Mouse (Mus musculus) bone marrow, adult 2 months (tissue): ENCODE data around the gene Grm7. TPM values are rescaled to one million over a fixed set of nuclear protein-coding genes. Genes with fewer than 3 reads are reported as not detected.

Source experiments
- H3K27ac ChIP-seq: fragments of 200-500 bp; 2 replicates; pipeline ENCODE4 v1.5.1; 2012; ENCODE audit warnings: low read depth, mild to moderate bottlenecking, control low read depth, inconsistent platforms, low read length; ENCODE audit not compliant: control insufficient read depth, poor library complexity, insufficient read depth
- H3K4me1 ChIP-seq: fragments of 200-500 bp; 2 replicates; pipeline ENCODE4 v1.6.1; 2011; ENCODE audit warnings: low read length; ENCODE audit not compliant: control insufficient read depth, insufficient read depth
- H3K4me3 ChIP-seq: fragments of 200-500 bp; replicated peaks from 2 replicates; pipeline ENCODE3; 2011; ENCODE audit warnings: mild to moderate bottlenecking, low read depth, low read length, control low read depth; ENCODE audit not compliant: control insufficient read depth
- CTCF ChIP-seq: fragments of 200-500 bp; IDR thresholded peaks from 2 replicates; pipeline ENCODE4 v1.5.1; 2011; ENCODE audit warnings: low read length, control low read depth; ENCODE audit not compliant: control insufficient read depth, insufficient read depth
- POLR2A ChIP-seq: fragments of 200-500 bp; IDR thresholded peaks from 2 replicates; pipeline ENCODE4 v1.6.1; 2011; ENCODE audit warnings: low read depth, mild to moderate bottlenecking, control low read depth, low read length, borderline replicate concordance; ENCODE audit not compliant: control insufficient read depth
- WGBS: fragments of 180-500 bp; shearing (Covaris S2); methylation state at CpG from one replicate; pipeline ENCODE4 v1.1.7; 2018; 5-methylcytosine and 5-hydroxymethylcytosine counted together
- polyA plus RNA-seq: library from polyadenylated mRNA; stranded (reverse); fragments of >200 nt; gene quantifications from 2 replicates; pipeline ENCODE4 v1.2.4, GENCODE M21; 2011; ENCODE audit warnings: low replicate concordance; ENCODE audit not compliant: missing spikeins, insufficient read depth, insufficient read length

Gene Grm7
- polyA plus RNA-seq, 1 experiment, result not detected

DNA sequence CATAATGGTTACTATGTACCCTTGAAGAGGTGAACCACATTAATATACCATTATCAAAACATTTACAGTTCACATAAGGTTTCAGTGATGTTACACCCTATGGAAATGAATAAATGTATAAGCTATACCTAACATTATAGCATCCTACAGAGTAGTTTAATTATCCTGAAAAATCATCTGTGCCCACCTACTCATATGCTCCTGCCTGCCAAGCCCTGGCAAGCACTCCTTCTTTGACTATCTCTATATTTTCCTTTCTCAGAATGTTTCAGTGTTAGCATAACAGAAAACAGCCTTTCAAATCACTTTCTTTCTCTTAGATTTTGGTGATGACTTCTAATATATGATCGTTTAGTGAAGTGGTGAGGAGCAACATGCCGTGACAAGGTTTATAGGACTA lies 147.3 kb downstream of the Grm7 start:
- 84% methylated on average over 2 of the region's 2 CpGs for WGBS
- Histone ChIP-seq H3K4me1 (no peaks in the 10 kb centered on the region), H3K27ac (no peak overlapping the region), H3K4me3 (no peak overlapping the region)
- TF ChIP-seq CTCF (no peak), POLR2A (no peak)

DNA sequence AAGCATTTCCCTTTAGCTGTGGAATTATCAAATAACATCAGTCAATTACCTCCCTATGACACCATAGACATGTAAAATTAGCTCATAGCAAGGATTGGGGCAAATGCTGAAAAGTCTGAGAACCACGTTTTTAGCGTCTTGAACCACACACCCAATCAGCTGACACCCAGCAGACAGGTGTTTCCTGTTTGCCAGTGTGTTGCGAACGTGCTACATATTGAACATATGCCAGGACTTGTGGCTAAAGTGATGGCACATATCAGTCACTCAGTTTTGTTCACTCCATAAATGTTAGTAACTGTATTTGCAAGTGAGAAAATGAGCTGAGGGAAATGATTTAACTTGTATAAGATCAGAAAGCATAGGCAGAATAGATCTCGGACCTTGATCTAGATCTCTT lies 162.1 kb downstream of the Grm7 start:
- WGBS, result 8% methylated on average over 5 of the region's 5 CpGs
- Histone ChIP-seq H3K4me1 (no peaks in the 10 kb centered on the region), H3K4me3 (no peak overlapping the region), H3K27ac (no peak overlapping the region)
- TF ChIP-seq CTCF (no peak), POLR2A (no peak)

DNA sequence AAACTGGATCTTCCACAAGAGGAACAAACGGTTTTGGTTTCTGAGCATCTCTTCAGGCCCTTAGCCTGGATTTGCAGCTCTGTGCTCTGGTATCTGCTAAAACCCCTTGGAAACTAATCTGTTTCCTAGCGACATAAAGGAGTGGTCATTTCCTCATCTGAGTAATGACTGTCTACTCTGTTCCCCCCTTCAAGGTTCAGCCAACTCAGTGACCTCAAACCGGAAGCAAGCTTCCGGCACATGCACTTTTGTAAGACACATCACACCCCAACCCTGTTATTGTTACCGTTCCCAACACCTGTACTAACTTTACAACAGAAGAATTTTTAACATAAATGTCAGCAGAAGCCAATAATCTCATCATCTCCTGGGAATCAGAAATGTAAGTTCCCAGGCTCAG lies 166.8 kb downstream of the Grm7 start:
- TF ChIP-seq POLR2A (no peak), CTCF (no peak)
- no peak overlapping the region for H3K27ac ChIP-seq
- no peak overlapping the region for H3K4me3 ChIP-seq
- 54% methylated on average over 5 of the region's 5 CpGs for WGBS
- no peaks in the 10 kb centered on the region for H3K4me1 ChIP-seq

DNA sequence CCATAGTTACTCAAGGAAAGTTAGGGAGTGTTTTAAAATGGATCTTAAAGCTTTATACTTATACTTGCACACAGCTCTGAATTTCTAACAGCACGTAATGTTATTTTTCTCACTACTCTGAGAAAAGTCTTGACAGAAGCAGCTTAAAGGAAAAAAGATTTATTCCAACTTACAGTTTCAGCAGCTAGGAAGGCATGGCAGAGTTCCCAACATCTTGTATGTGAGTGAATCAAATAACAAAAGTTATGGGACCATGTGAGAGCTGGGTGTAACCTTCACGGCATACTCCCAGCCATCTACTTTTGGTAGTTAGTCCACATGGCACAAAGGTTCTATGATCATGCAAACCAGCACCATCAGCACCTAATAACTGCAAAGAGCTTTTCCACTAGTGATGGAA lies 172.9 kb downstream of the Grm7 start:
- Histone ChIP-seq H3K4me1 (no peaks in the 10 kb centered on the region), H3K27ac (no peak overlapping the region), H3K4me3 (no peak overlapping the region)
- no peak for TF ChIP-seq POLR2A
- no peak for TF ChIP-seq CTCF
- 83% methylated on average over 2 of the region's 2 CpGs for WGBS

GRCm38 (mm10) chr6:110868311-110868710 lies 222.9 kb downstream of the Grm7 start:
- no peaks in the 10 kb centered on the region for H3K4me1 ChIP-seq
- TF ChIP-seq POLR2A (no peak), CTCF (no peak)
- H3K27ac ChIP-seq, result no peak overlapping the region
- no peak overlapping the region for H3K4me3 ChIP-seq

DNA sequence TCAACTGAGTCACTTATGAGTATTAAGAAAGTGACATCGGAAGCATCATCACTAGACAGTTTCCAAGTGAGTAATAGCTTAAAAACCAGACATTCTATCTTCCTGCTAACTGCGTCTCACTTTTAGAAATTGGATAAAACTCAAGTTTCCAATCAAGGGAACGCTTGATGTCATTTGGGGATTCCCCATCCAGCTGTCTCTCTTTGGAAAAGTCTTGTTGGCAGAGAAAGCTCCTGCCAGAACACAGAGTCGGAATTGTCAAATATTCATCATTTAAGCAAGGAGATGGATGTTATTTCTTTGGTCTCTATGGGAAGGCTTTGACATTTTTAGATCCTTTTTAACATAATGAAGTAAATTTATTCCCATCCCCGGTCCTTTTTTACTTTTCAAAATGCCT lies 336.6 kb downstream of the Grm7 start:
- Histone ChIP-seq H3K4me3 (no peak overlapping the region), H3K4me1 (no peaks in the 10 kb centered on the region), H3K27ac (no peak overlapping the region)
- WGBS, result 73% methylated on average over 5 of the region's 5 CpGs
- TF ChIP-seq CTCF (no peak), POLR2A (no peak)

DNA sequence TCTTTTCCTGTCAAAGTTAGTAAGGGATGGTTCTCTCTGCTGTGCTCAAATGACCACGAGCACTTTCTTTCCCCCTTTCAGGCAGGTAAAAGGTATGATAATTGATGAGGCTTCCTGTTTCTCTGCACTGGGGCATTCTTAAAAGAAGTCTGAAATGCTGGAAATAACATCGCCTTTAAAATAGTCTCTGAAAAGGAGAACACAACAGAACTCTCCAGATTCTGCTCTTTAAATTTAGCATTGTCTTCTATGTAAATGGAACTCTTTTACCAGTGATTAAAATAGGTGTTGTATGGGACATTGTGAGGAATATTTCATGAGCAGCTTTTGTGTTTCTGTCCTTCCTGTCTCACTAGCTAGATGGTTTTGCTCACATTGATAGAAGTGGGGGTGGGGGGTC lies 393.7 kb downstream of the Grm7 start:
- 52% methylated on average over 2 of the region's 2 CpGs for WGBS
- no peak overlapping the region for H3K4me3 ChIP-seq
- no peak overlapping the region for H3K27ac ChIP-seq
- TF ChIP-seq CTCF (no peak), POLR2A (no peak)
- no peaks in the 10 kb centered on the region for H3K4me1 ChIP-seq

DNA sequence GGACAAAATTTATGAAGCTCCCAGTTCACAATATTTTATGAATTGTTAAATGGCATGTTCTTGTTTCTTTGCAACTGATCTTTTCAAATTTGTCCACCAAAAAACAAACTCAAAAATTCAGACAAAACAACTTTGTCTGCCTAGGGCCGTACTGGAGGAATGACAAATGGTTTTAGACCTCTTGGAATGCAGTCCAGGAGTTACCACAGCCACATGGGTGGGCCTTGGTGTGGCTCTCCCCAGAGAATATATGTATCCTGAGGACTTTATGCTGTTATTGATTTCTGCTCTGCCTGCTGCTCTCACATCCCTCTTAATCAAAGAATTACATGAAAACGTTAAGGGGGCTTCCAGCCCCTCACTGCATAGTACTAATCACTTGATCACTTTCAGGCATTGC lies 400.5 kb downstream of the Grm7 start:
- WGBS, result 58% methylated on average over 2 of the region's 2 CpGs
- no peak overlapping the region for H3K27ac ChIP-seq
- H3K4me1 ChIP-seq, result no peaks in the 10 kb centered on the region
- H3K4me3 ChIP-seq, result no peak overlapping the region
- TF ChIP-seq CTCF (no peak), POLR2A (no peak)

DNA sequence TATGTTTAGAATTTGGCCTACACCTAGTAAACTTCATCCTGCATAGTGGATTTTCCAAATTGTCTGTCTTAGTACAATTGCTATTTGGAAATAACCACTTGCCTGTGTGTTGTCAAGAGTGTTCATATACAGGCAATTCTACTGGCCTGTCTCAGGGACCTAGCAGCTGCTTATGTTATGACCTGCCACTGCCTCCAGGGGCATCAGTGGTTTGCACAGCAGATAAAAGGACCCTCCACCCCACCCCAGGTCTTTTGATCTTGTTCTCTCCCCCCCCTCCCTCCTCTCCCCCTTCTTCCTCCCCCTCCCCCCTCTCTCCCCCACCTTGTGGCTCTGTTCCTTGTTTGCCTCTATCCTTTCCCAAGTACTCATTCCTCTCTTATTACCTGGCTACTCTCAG lies 403.9 kb downstream of the Grm7 start:
- Histone ChIP-seq H3K4me3 (no peak overlapping the region), H3K4me1 (no peaks in the 10 kb centered on the region)

More for the DNA sequence above, 403.9 kb downstream of the Grm7 start:
- no peak overlapping the region for H3K27ac ChIP-seq
- TF ChIP-seq CTCF, result no peak
- TF ChIP-seq POLR2A, result no peak
